Mouse (Mus musculus): ENCODE results near the gene Ppp1r9a.

The Ppp1r9a gene

GRCm38 (mm10) chr6:5156541-5157425, 254.1 kb downstream of the Ppp1r9a start:
- DNase-seq (ENCODE audit: low spot score), result no peak

- no peak for DNase-seq (ENCODE audit: low spot score)
These were observed 256.7 kb downstream of the Ppp1r9a start for GRCm38 (mm10) chr6:5159385-5159791.

- DNase-seq (ENCODE audit: low spot score), result no peak
These were observed 259.3 kb downstream of the Ppp1r9a start for GRCm38 (mm10) chr6:5162052-5162451.

- DNase-seq (ENCODE audit: low spot score), result no peak
These were observed 260.9 kb downstream of the Ppp1r9a start for GRCm38 (mm10) chr6:5163507-5164144.

- no peak for DNase-seq (ENCODE audit: low spot score)
These were observed 262.1 kb downstream of the Ppp1r9a start for GRCm38 (mm10) chr6:5164855-5165254.

- no peak for DNase-seq (ENCODE audit: low spot score)
These were observed 264.4 kb downstream of the Ppp1r9a start for GRCm38 (mm10) chr6:5167051-5167677.

- no peak for DNase-seq (ENCODE audit: low spot score)
These were observed 265.4 kb downstream of the Ppp1r9a start for GRCm38 (mm10) chr6:5168158-5168557.

- DNase-seq (ENCODE audit: low spot score), result no peak
These were observed 268.7 kb downstream of the Ppp1r9a start for GRCm38 (mm10) chr6:5171418-5171817.

- no peak for DNase-seq (ENCODE audit: low spot score)
These were observed 269.9 kb downstream of the Ppp1r9a start for GRCm38 (mm10) chr6:5172571-5172970.

- no peak for DNase-seq (ENCODE audit: low spot score)
These were observed 271.6 kb downstream of the Ppp1r9a start for GRCm38 (mm10) chr6:5174179-5174812.

GRCm38 (mm10) chr6:5177967-5178891, 275.5 kb downstream of the Ppp1r9a start:
- DNase-seq (ENCODE audit: low spot score), result no peak

- DNase-seq (ENCODE audit: low spot score), result no peak
These were observed 276.5 kb downstream of the Ppp1r9a start for GRCm38 (mm10) chr6:5179189-5179588.

GRCm38 (mm10) chr6:5180645-5181044, 277.9 kb downstream of the Ppp1r9a start:
- DNase-seq (ENCODE audit: low spot score), result no peak

GRCm38 (mm10) chr6:5186229-5186950, 283.7 kb downstream of the Ppp1r9a start:
- DNase-seq (ENCODE audit: low spot score), result no peak

GRCm38 (mm10) chr6:5187586-5187985, 284.9 kb downstream of the Ppp1r9a start:
- DNase-seq (ENCODE audit: low spot score), result no peak

GRCm38 (mm10) chr6:5188036-5188435, 285.3 kb downstream of the Ppp1r9a start:
- DNase-seq (ENCODE audit: low spot score), result no peak

GRCm38 (mm10) chr6:5188938-5189337, 286.2 kb downstream of the Ppp1r9a start:
- no peak for DNase-seq (ENCODE audit: low spot score)

- no peak for DNase-seq (ENCODE audit: low spot score)
These were observed 286.8 kb downstream of the Ppp1r9a start for GRCm38 (mm10) chr6:5189507-5189906.

- DNase-seq (ENCODE audit: low spot score), result no peak
These were observed 288.0 kb downstream of the Ppp1r9a start for GRCm38 (mm10) chr6:5190761-5191160.

- no peak for DNase-seq (ENCODE audit: low spot score)
These were observed 291.0 kb downstream of the Ppp1r9a start, which contains the start of gene Pon1 for GRCm38 (mm10) chr6:5193693-5194092. Gene Pon1 (minus strand): TSS chr6:5193946.

- no peak for DNase-seq (ENCODE audit: low spot score)
These were observed 295.9 kb downstream of the Ppp1r9a start for GRCm38 (mm10) chr6:5198590-5198989.
